Mouse (Mus musculus) CH12.LX (cell line): ENCODE measurements at regions not wholly inside any gene's neighbourhood (a gene's known extent, or its start where the extent isn't known, plus 50 kb on each side); places are given as distances from the start of the nearest gene placed in this dataset.

Source experiments
- DNase-seq: peaks from one replicate; pipeline ENCODE4 v3.0.0-alpha.2; 2013; ENCODE audit errors: extremely low read depth
- H3K27ac ChIP-seq: 2 replicates; pipeline ENCODE4 v1.5.1; 2012; ENCODE audit warnings: low read depth, mild to moderate bottlenecking, control low read depth, moderate library complexity; ENCODE audit not compliant: insufficient read depth
- H3K27me3 ChIP-seq: replicated peaks from 2 replicates; pipeline ENCODE3; 2012; ENCODE audit warnings: inconsistent platforms
- H3K36me3 ChIP-seq, 2 experiments: replicated peaks in 1 of 2; 2 replicates each; pipeline versions ENCODE3 to v1.6.1; 2012; ENCODE audit warnings: inconsistent platforms in 1 of 2, low read length in 1 of 2, mild to moderate bottlenecking in 1 of 2, mixed read lengths in 1 of 2, moderate library complexity in 1 of 2; ENCODE audit not compliant: control insufficient read depth in 1 of 2, insufficient read depth in 1 of 2
- H3K4me1 ChIP-seq, 2 experiments: 2 replicates each; pipeline ENCODE4 v1.6.1; 2012; ENCODE audit warnings: inconsistent platforms in 1 of 2, moderate library complexity in 1 of 2; ENCODE audit not compliant: insufficient read depth in 2 of 2, control insufficient read depth in 1 of 2
- H3K4me2 ChIP-seq: 2 replicates; pipeline ENCODE4 v1.6.1; 2012; ENCODE audit warnings: low read depth, mild to moderate bottlenecking, control low read depth; ENCODE audit not compliant: poor library complexity, insufficient read depth, severe bottlenecking
- H3K4me3 ChIP-seq, 3 experiments: fragments of 150-350 bp in 1 of 3; sonication (generic) in 1 of 3; replicated peaks in 1 of 3; 2 replicates each; pipeline versions ENCODE3 to v1.5.1; 2011 to 2012; ENCODE audit warnings: low read depth in 2 of 3, low read length in 2 of 3, mild to moderate bottlenecking in 2 of 3, moderate library complexity in 2 of 3, control low read depth in 1 of 3, improper control_type of control experiment in 1 of 3, inconsistent platforms in 1 of 3, mixed read lengths in 1 of 3; ENCODE audit not compliant: poor library complexity in 1 of 3
- H3K79me2 ChIP-seq: replicated peaks from 2 replicates; pipeline ENCODE4 v1.6.1; 2012; ENCODE audit warnings: mild to moderate bottlenecking, moderate library complexity; ENCODE audit not compliant: control insufficient read depth, poor library complexity, insufficient read depth, severe bottlenecking; ENCODE audit errors: extremely low read depth
- H3K9ac ChIP-seq: 2 replicates; pipeline ENCODE4 v1.6.1; 2012; ENCODE audit warnings: low read depth, mild to moderate bottlenecking, control low read depth, moderate library complexity; ENCODE audit not compliant: insufficient read depth
- H3K9me3 ChIP-seq: replicated peaks from 2 replicates; pipeline ENCODE3; 2012; ENCODE audit warnings: low read length, inconsistent platforms, mixed read lengths
- CHD1 ChIP-seq: IDR thresholded peaks from 2 replicates; pipeline ENCODE4 v1.6.1; 2012; ENCODE audit warnings: low read depth, low read length, improper control_type of control experiment, inconsistent platforms
- CTCF ChIP-seq, 2 experiments: IDR thresholded peaks in 1 of 2; conservative IDR thresholded peaks in 1 of 2; 2 replicates each; pipeline ENCODE4 v1.5.1; 2011 to 2012; ENCODE audit warnings: low read depth in 2 of 2, low read length in 2 of 2, improper control_type of control experiment in 1 of 2, inconsistent platforms in 1 of 2, mild to moderate bottlenecking in 1 of 2, moderate library complexity in 1 of 2
- ELF1 ChIP-seq: IDR thresholded peaks from 2 replicates; pipeline ENCODE4 v1.6.1; 2014; ENCODE audit warnings: low read depth, mild to moderate bottlenecking, inconsistent platforms, low read length, improper control_type of control experiment
- EP300 ChIP-seq: IDR thresholded peaks from 2 replicates; pipeline ENCODE4 v1.6.1; 2011; ENCODE audit warnings: low read length, improper control_type of control experiment
- ETS1 ChIP-seq: conservative IDR thresholded peaks from 2 replicates; pipeline ENCODE4 v1.6.1; 2012; ENCODE audit warnings: low read depth, mild to moderate bottlenecking, inconsistent platforms, low read length, improper control_type of control experiment, moderate library complexity
- IRF4 ChIP-seq: IDR thresholded peaks from 2 replicates; pipeline ENCODE4 v1.6.1; 2014; ENCODE audit warnings: low read depth, mild to moderate bottlenecking, inconsistent platforms, low read length, improper control_type of control experiment
- JUN ChIP-seq: IDR thresholded peaks from 2 replicates; pipeline ENCODE4 v1.6.1; 2011; ENCODE audit warnings: low read depth, mild to moderate bottlenecking, low read length, improper control_type of control experiment, moderate library complexity; ENCODE audit not compliant: insufficient read depth
- KAT2A ChIP-seq: IDR thresholded peaks from 2 replicates; pipeline ENCODE4 v1.6.1; 2012; ENCODE audit warnings: low read length, improper control_type of control experiment, inconsistent platforms; ENCODE audit not compliant: insufficient replicate concordance
- MAX ChIP-seq: IDR thresholded peaks from 2 replicates; pipeline ENCODE4 v1.6.1; 2011; ENCODE audit warnings: low read length, improper control_type of control experiment
- NELFE ChIP-seq: IDR thresholded peaks from 2 replicates; pipeline ENCODE4 v1.6.1; 2011; ENCODE audit warnings: low read depth, low read length, improper control_type of control experiment
- NRF1 ChIP-seq: IDR thresholded peaks from 2 replicates; pipeline ENCODE4 v1.6.1; 2014; ENCODE audit warnings: low read depth, mild to moderate bottlenecking, inconsistent platforms, low read length, improper control_type of control experiment, moderate library complexity
- PAX5 ChIP-seq: IDR thresholded peaks from 2 replicates; pipeline ENCODE4 v1.6.1; 2012; ENCODE audit warnings: low read length, inconsistent platforms, mixed read lengths
- POLR2A ChIP-seq: IDR thresholded peaks from 2 replicates; pipeline ENCODE4 v1.6.1; 2011; ENCODE audit warnings: low read depth, mild to moderate bottlenecking, improper control_type of control experiment, low read length
- POLR2AphosphoS2 ChIP-seq: IDR thresholded peaks from 2 replicates; pipeline ENCODE4 v1.6.1; 2011; ENCODE audit warnings: low read depth, low read length, improper control_type of control experiment
- SMC3 ChIP-seq: IDR thresholded peaks from 2 replicates; pipeline ENCODE4 v1.6.1; 2011; ENCODE audit warnings: low read depth, low read length, improper control_type of control experiment
- TBP ChIP-seq: conservative IDR thresholded peaks from 2 replicates; pipeline ENCODE4 v1.6.1; 2011; ENCODE audit warnings: low read depth, low read length, improper control_type of control experiment
- USF1 ChIP-seq: IDR thresholded peaks from 2 replicates; pipeline ENCODE4 v1.6.1; 2014; ENCODE audit warnings: low read depth, mild to moderate bottlenecking, inconsistent platforms, low read length, improper control_type of control experiment
- ZC3H11A ChIP-seq: IDR thresholded peaks from 2 replicates; pipeline ENCODE4 v1.6.1; 2012; ENCODE audit warnings: low read depth, mild to moderate bottlenecking, inconsistent platforms, low read length, improper control_type of control experiment
- ZKSCAN1 ChIP-seq: IDR thresholded peaks from 2 replicates; pipeline ENCODE4 v1.6.1; 2012; ENCODE audit warnings: low read depth, inconsistent platforms, low read length, improper control_type of control experiment, borderline replicate concordance
- ZNF384 ChIP-seq: IDR thresholded peaks from 2 replicates; pipeline ENCODE4 v1.6.1; 2012; ENCODE audit warnings: low read depth, low read length, improper control_type of control experiment, inconsistent platforms
- dilution Hi-C: fragments of 300-500 bp; cut with MboI; formaldehyde crosslinking; loops from 2 replicates; pipeline ENCODE4 v1.14.3; 2020; ENCODE audit warnings: low sequenced_read_pairs; ENCODE audit not compliant: extremely low pct_unique_long_range_greater_than_20kb, extremely low pct_ligation_motif_present
- in situ Hi-C: fragments of 300-500 bp; cut with MboI; formaldehyde crosslinking; loops from 3 replicates; pipeline ENCODE4 v1.14.3; 2019; ENCODE audit warnings: low sequenced_read_pairs, low pct_ligation_motif_present, low pct_unique_long_range_greater_than_20kb, mixed read lengths

DNA sequence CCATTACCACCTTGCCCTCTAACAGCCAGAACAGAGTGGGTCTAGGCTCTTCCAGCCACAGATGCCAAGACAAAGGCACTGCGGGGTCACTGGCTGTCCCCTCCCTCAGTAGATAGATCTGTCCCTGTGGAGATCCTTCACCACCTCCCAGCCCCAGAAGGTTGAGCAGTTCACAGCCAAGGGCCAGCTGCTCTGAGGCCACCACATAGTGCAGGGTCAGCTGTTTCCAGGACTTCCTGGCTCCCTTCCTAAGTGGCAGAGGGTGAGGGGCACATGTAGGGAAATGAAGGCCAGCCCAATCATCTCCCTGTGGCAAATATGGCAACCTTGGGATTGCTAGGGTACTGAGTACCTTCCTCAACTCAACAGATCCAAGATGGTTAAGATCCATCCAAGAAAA lies 187.8 kb downstream of the Fam43a start:
- no peak overlapping the region for H3K4me2 ChIP-seq
- no peaks in the 10 kb centered on the region for H3K79me2 ChIP-seq
- in situ Hi-C loops (no loop called here), dilution Hi-C loops (no loop called here)
- no peaks in the 10 kb centered on the region for H3K36me3 ChIP-seq
- no peak for DNase-seq
- H3K27ac ChIP-seq = no peak overlapping the region
- H3K4me3 ChIP-seq = no peak overlapping the region
- H3K4me1 ChIP-seq = peaks cover 7 to 30% of the 10 kb centered on the region in 2 experiments; a peak in 3 of 4 replicates
- no peaks in the 10 kb centered on the region for H3K27me3 ChIP-seq
- no peaks in the 10 kb centered on the region for H3K9me3 ChIP-seq
- TF ChIP-seq TBP (no peak), JUN (no peak)
- TF ChIP-seq, all 38 proteins: peak for 0
- no peak overlapping the region for H3K9ac ChIP-seq

- Histone ChIP-seq H3K79me2 (no peaks in the 10 kb centered on the region), H3K27ac (no peak overlapping the region), H3K27me3 (no peaks in the 10 kb centered on the region), H3K36me3 (no peaks in the 10 kb centered on the region), H3K9me3 (no peaks in the 10 kb centered on the region), H3K9ac (no peak overlapping the region), H3K4me2 (no peak overlapping the region), H3K4me1 (peaks cover 7 to 30% of the 10 kb centered on the region in 2 experiments; a peak in 3 of 4 replicates), H3K4me3 (no peak overlapping the region)
- no peak for DNase-seq
- no peak for TF ChIP-seq KAT2A
- TF ChIP-seq POLR2AphosphoS2 = no peak
- TF ChIP-seq POLR2A = no peak
- no peak for TF ChIP-seq ZKSCAN1
- no peak for TF ChIP-seq CTCF (conservative IDR thresholded peaks at IDR 0.05 in 1 of 2, IDR thresholded peaks at IDR 0.05 in 1 of 2; ENCODE audit: low read depth in 2 of 2, low read length in 2 of 2)
- TF ChIP-seq ZNF384 = no peak
- no peak for TF ChIP-seq PAX5
- TF ChIP-seq IRF4 = no peak
- no peak for TF ChIP-seq CHD1
- TF ChIP-seq TBP = no peak
- TF ChIP-seq ZC3H11A = no peak
- no peak for TF ChIP-seq NELFE
- no peak for TF ChIP-seq SMC3
- no peak for TF ChIP-seq MAX
- TF ChIP-seq USF1 = no peak
- TF ChIP-seq NRF1 = no peak
- TF ChIP-seq ELF1 = no peak
- no peak for TF ChIP-seq ETS1
- TF ChIP-seq EP300 = no peak
- in situ Hi-C loops = no loop called here
- dilution Hi-C loops = no loop called here
Measured at GRCm38 (mm10) chr16:30788321-30788781, 188.8 kb downstream of the Fam43a start.
